Mouse (Mus musculus): ENCODE data around the gene Fhl3. TPM values are rescaled to one million over a fixed set of nuclear protein-coding genes. Genes with fewer than 3 reads are reported as not detected.
A peak's percentile ranks its signal among the peaks of the same experiment; 100 is the strongest.

Gene Fhl3
- polyA plus RNA-seq (2015; fragmentation: Nextera tagmentation; extraction: Ambion mirVana), result 11.5 and 15.4 TPM in 2 replicates

- 1% methylated on average over 43 of the region's 59 CpGs for WGBS
- peaks cover 57% of the 10 kb centered on the region for H3K4me1 ChIP-seq
- ATAC-seq (ENCODE audit: insufficient number of reproducible peaks, low FRiP score, low TSS enrichment, low read depth), result peak; percentile 74
Measured at GRCm38 (mm10) chr4:124700248-124700971, at the start of gene Fhl3. TSS of gene Fhl3 (plus strand) at chr4:124700701.

GRCm38 (mm10) chr4:124652886-124653285 is 47.6 kb upstream of the Fhl3 start:
- Histone ChIP-seq H3K9me3 (no peaks in the 10 kb centered on the region), H3K4me2 (no peak overlapping the region), H3K27me3 (peaks cover 72% of the 10 kb centered on the region), H3K4me1 (peaks cover 22% of the 10 kb centered on the region), H3K27ac (no peak overlapping the region), H3K4me3 (no peak overlapping the region), H3K36me3 (no peaks in the 10 kb centered on the region), H3K9ac (no peak overlapping the region)
- ATAC-seq (ENCODE audit: insufficient number of reproducible peaks, low FRiP score, low TSS enrichment, low read depth), result no peak
- WGBS, result 5% methylated on average over 9 of the region's 9 CpGs

More at GRCm38 (mm10) chr4:124700248-124700971, at the start of gene Fhl3:
- H3K4me3 ChIP-seq, result peak within 1 kb of the TSS; percentile 88
- no peaks in the 10 kb centered on the region for H3K27me3 ChIP-seq
- no peaks in the 10 kb centered on the region for H3K9me3 ChIP-seq
- peak within 1 kb of the TSS; percentile 74 for H3K4me2 ChIP-seq
- peak within 1 kb of the TSS; percentile 89 for H3K9ac ChIP-seq
- no peaks in the 10 kb centered on the region for H3K36me3 ChIP-seq
- H3K27ac ChIP-seq, result peak within 1 kb of the TSS; percentile 96

GRCm38 (mm10) chr4:124656518-124656853 is 44.0 kb upstream of the Fhl3 start, which contains the start of gene Pou3f1:
TSS of gene Pou3f1 (plus strand) at chr4:124656807.
- H3K36me3 ChIP-seq, result no peaks in the 10 kb centered on the region
- H3K9ac ChIP-seq, result peak within 1 kb of the TSS; percentile 23; the same call in 1 of the 2 replicates
- H3K9me3 ChIP-seq, result no peaks in the 10 kb centered on the region
- H3K27ac ChIP-seq, result no peak within 1 kb of the TSS
- H3K27me3 ChIP-seq, result peaks cover 92% of the 10 kb centered on the region
- H3K4me2 ChIP-seq, result peak within 1 kb of the TSS; percentile 99
- H3K4me1 ChIP-seq, result peaks cover 40% of the 10 kb centered on the region
- under 1% methylated on average over 15 of the region's 15 CpGs for WGBS
- peak within 1 kb of the TSS; percentile 65 for H3K4me3 ChIP-seq
- no peak for ATAC-seq (ENCODE audit: insufficient number of reproducible peaks, low FRiP score, low TSS enrichment, low read depth)

- Histone ChIP-seq H3K36me3 (no peaks in the 10 kb centered on the region), H3K9ac (peak overlapping the region; percentile 23; the same call in 1 of the 2 replicates), H3K4me3 (peak overlapping the region; percentile 65), H3K27ac (no peak overlapping the region), H3K27me3 (peaks cover 93% of the 10 kb centered on the region), H3K4me1 (peaks cover 40% of the 10 kb centered on the region), H3K4me2 (peak overlapping the region; percentile 99), H3K9me3 (no peaks in the 10 kb centered on the region)
- WGBS, result under 1% methylated on average over 69 of the region's 92 CpGs
- peak; percentile 91 for ATAC-seq (ENCODE audit: insufficient number of reproducible peaks, low FRiP score, low TSS enrichment, low read depth)
Measured at GRCm38 (mm10) chr4:124656854-124657650, 43.4 kb upstream of the Fhl3 start.

- H3K4me1 ChIP-seq, result peaks cover 40% of the 10 kb centered on the region
- WGBS, result under 1% methylated on average over 39 of the region's 61 CpGs
- no peaks in the 10 kb centered on the region for H3K9me3 ChIP-seq
- H3K4me3 ChIP-seq, result peak overlapping the region; percentile 65
- H3K36me3 ChIP-seq, result no peaks in the 10 kb centered on the region
- peak overlapping the region; percentile 23; the same call in 1 of the 2 replicates for H3K9ac ChIP-seq
- H3K27ac ChIP-seq, result no peak overlapping the region
- ATAC-seq (ENCODE audit: insufficient number of reproducible peaks, low FRiP score, low TSS enrichment, low read depth), result no peak
- H3K4me2 ChIP-seq, result peak overlapping the region; percentile 99
- H3K27me3 ChIP-seq, result peaks cover 94% of the 10 kb centered on the region
Measured at GRCm38 (mm10) chr4:124657781-124658180, 42.7 kb upstream of the Fhl3 start.

- peaks cover 94% of the 10 kb centered on the region for H3K27me3 ChIP-seq
- no peaks in the 10 kb centered on the region for H3K9me3 ChIP-seq
- peak overlapping the region; percentile 99 for H3K4me2 ChIP-seq
- H3K4me3 ChIP-seq, result peak overlapping the region; percentile 65
- no peak overlapping the region for H3K9ac ChIP-seq
- under 1% methylated on average over 37 of the region's 39 CpGs for WGBS
- H3K4me1 ChIP-seq, result peaks cover 37% of the 10 kb centered on the region
- no peaks in the 10 kb centered on the region for H3K36me3 ChIP-seq
- no peak overlapping the region for H3K27ac ChIP-seq
- ATAC-seq (ENCODE audit: insufficient number of reproducible peaks, low FRiP score, low TSS enrichment, low read depth), result no peak
Measured at GRCm38 (mm10) chr4:124658412-124658851, 42.1 kb upstream of the Fhl3 start.

- peaks cover 37% of the 10 kb centered on the region for H3K4me1 ChIP-seq
- no peaks in the 10 kb centered on the region for H3K9me3 ChIP-seq
- peak overlapping the region; percentile 99 for H3K4me2 ChIP-seq
- WGBS, result 2% methylated on average over 68 of the region's 68 CpGs
- H3K4me3 ChIP-seq, result peak overlapping the region; percentile 65
- peaks cover 94% of the 10 kb centered on the region for H3K27me3 ChIP-seq
- no peak overlapping the region for H3K9ac ChIP-seq
- no peaks in the 10 kb centered on the region for H3K36me3 ChIP-seq
- ATAC-seq (ENCODE audit: insufficient number of reproducible peaks, low FRiP score, low TSS enrichment, low read depth), result no peak
- H3K27ac ChIP-seq, result no peak overlapping the region
Measured at GRCm38 (mm10) chr4:124659251-124660217, 41.0 kb upstream of the Fhl3 start.

- peaks cover 37% of the 10 kb centered on the region for H3K4me1 ChIP-seq
- no peak overlapping the region for H3K4me2 ChIP-seq
- H3K27ac ChIP-seq, result no peak overlapping the region
- no peaks in the 10 kb centered on the region for H3K9me3 ChIP-seq
- ATAC-seq (ENCODE audit: insufficient number of reproducible peaks, low FRiP score, low TSS enrichment, low read depth), result no peak
- 49% methylated on average over 3 of the region's 3 CpGs for WGBS
- no peak overlapping the region for H3K4me3 ChIP-seq
- H3K27me3 ChIP-seq, result peaks cover 94% of the 10 kb centered on the region
- H3K36me3 ChIP-seq, result no peaks in the 10 kb centered on the region
- H3K9ac ChIP-seq, result no peak overlapping the region
Measured at GRCm38 (mm10) chr4:124660603-124661002, 39.9 kb upstream of the Fhl3 start.

GRCm38 (mm10) chr4:124663034-124663433 is 37.5 kb upstream of the Fhl3 start:
- ATAC-seq (ENCODE audit: insufficient number of reproducible peaks, low FRiP score, low TSS enrichment, low read depth), result no peak
- H3K9ac ChIP-seq, result no peak overlapping the region
- peaks cover 19% of the 10 kb centered on the region for H3K4me1 ChIP-seq
- no peak overlapping the region for H3K27ac ChIP-seq
- no peaks in the 10 kb centered on the region for H3K36me3 ChIP-seq
- H3K27me3 ChIP-seq, result peaks cover 87% of the 10 kb centered on the region
- no peak overlapping the region for H3K4me2 ChIP-seq
- no peaks in the 10 kb centered on the region for H3K9me3 ChIP-seq
- WGBS, result 48% methylated on average over 3 of the region's 3 CpGs
- H3K4me3 ChIP-seq, result no peak overlapping the region

GRCm38 (mm10) chr4:124664185-124664584 is 36.3 kb upstream of the Fhl3 start:
- Histone ChIP-seq H3K36me3 (no peaks in the 10 kb centered on the region), H3K9ac (no peak overlapping the region), H3K4me3 (no peak overlapping the region), H3K4me1 (peaks cover 7% of the 10 kb centered on the region), H3K27ac (no peak overlapping the region), H3K9me3 (no peaks in the 10 kb centered on the region), H3K27me3 (peaks cover 85% of the 10 kb centered on the region), H3K4me2 (no peak overlapping the region)
- ATAC-seq (ENCODE audit: insufficient number of reproducible peaks, low FRiP score, low TSS enrichment, low read depth), result no peak
- 58% methylated on average over 9 of the region's 9 CpGs for WGBS

GRCm38 (mm10) chr4:124664604-124665003 is 35.9 kb upstream of the Fhl3 start:
- ATAC-seq (ENCODE audit: insufficient number of reproducible peaks, low FRiP score, low TSS enrichment, low read depth), result no peak
- Histone ChIP-seq H3K4me3 (no peak overlapping the region), H3K36me3 (no peaks in the 10 kb centered on the region), H3K4me2 (no peak overlapping the region), H3K9me3 (no peaks in the 10 kb centered on the region), H3K4me1 (peaks cover 3% of the 10 kb centered on the region), H3K9ac (no peak overlapping the region), H3K27me3 (peaks cover 80% of the 10 kb centered on the region), H3K27ac (no peak overlapping the region)
- 57% methylated on average over 15 of the region's 15 CpGs for WGBS
